Mouse (Mus musculus) small intestine, adult 2 months (tissue): ENCODE data around the gene Map1b. TPM values are rescaled to one million over a fixed set of nuclear protein-coding genes. Genes with fewer than 3 reads are reported as not detected.

Experiments used
- H3K27ac ChIP-seq: fragments of 200-500 bp; 2 replicates; pipeline ENCODE4 v1.5.1; 2012; ENCODE audit warnings: low read depth, low read length, control low read depth, inconsistent platforms; ENCODE audit not compliant: insufficient read depth
- H3K27me3 ChIP-seq: fragments of 200-500 bp; 2 replicates; pipeline ENCODE4 v1.6.1; 2012; ENCODE audit warnings: mild to moderate bottlenecking, moderate library complexity, low read length, inconsistent platforms; ENCODE audit not compliant: control insufficient read depth, insufficient read depth
- H3K36me3 ChIP-seq: fragments of 200-500 bp; 2 replicates; pipeline ENCODE4 v1.6.1; 2012; ENCODE audit warnings: mild to moderate bottlenecking, low read length, control low read depth, inconsistent platforms; ENCODE audit not compliant: control insufficient read depth, insufficient read depth
- H3K4me1 ChIP-seq: fragments of 200-500 bp; 2 replicates; pipeline ENCODE4 v1.6.1; 2012; ENCODE audit warnings: low read length, inconsistent platforms, mixed read lengths; ENCODE audit not compliant: control insufficient read depth, insufficient read depth, insufficient read length
- H3K4me3 ChIP-seq: fragments of 200-500 bp; 2 replicates; pipeline ENCODE4 v1.5.1; 2012; ENCODE audit warnings: low read depth, mild to moderate bottlenecking, control low read depth, inconsistent platforms, low read length, moderate library complexity
- CTCF ChIP-seq: fragments of 200-500 bp; IDR thresholded peaks from 2 replicates; pipeline ENCODE4 v1.5.1; 2012; ENCODE audit warnings: low read depth, mild to moderate bottlenecking, control low read depth, inconsistent platforms, low read length, moderate library complexity, mixed read lengths; ENCODE audit not compliant: insufficient replicate concordance, insufficient read length; ENCODE audit errors: extremely low read depth
- POLR2A ChIP-seq: fragments of 200-500 bp; IDR thresholded peaks from 2 replicates; pipeline ENCODE4 v1.6.1; 2012; ENCODE audit warnings: low read depth, mild to moderate bottlenecking, control low read depth, inconsistent platforms, low read length, moderate library complexity
- WGBS: fragments of 180-500 bp; shearing (Covaris S2); methylation state at CpG from one replicate; pipeline ENCODE4 v1.1.7; 2018; 5-methylcytosine and 5-hydroxymethylcytosine counted together
- polyA plus RNA-seq: library from polyadenylated mRNA; depleted of rRNA; stranded (reverse); fragments of >200 nt; gene quantifications from 2 replicates; pipeline ENCODE4 v1.2.3, GENCODE M21; 2012

Gene Map1b
- polyA plus RNA-seq, 1 experiment = 0.74 TPM

- Histone ChIP-seq H3K4me1 (no peaks in the 10 kb centered on the region), H3K27ac (no peak overlapping the region), H3K4me3 (no peak overlapping the region), H3K36me3 (peaks cover 31% of the 10 kb centered on the region), H3K27me3 (no peaks in the 10 kb centered on the region)
- 87% methylated on average over 13 of the region's 13 CpGs for WGBS
- TF ChIP-seq POLR2A = no peak
- TF ChIP-seq CTCF = no peak
These were observed 102.6 kb downstream of the Map1b start for GRCm38 (mm10) chr13:99413481-99414351.

- Histone ChIP-seq H3K36me3 (peaks cover 33% of the 10 kb centered on the region), H3K27ac (no peak overlapping the region), H3K27me3 (no peaks in the 10 kb centered on the region), H3K4me3 (no peak overlapping the region), H3K4me1 (no peaks in the 10 kb centered on the region)
- no peak for TF ChIP-seq CTCF
- TF ChIP-seq POLR2A = no peak
- 65% methylated on average over 11 of the region's 11 CpGs for WGBS
These were observed 103.8 kb downstream of the Map1b start for GRCm38 (mm10) chr13:99412477-99413080.

GRCm38 (mm10) chr13:99411761-99412160, 104.6 kb downstream of the Map1b start:
- H3K4me3 ChIP-seq = no peak overlapping the region
- peaks cover 36% of the 10 kb centered on the region for H3K36me3 ChIP-seq
- H3K27me3 ChIP-seq = no peaks in the 10 kb centered on the region
- H3K4me1 ChIP-seq = no peaks in the 10 kb centered on the region
- TF ChIP-seq CTCF (no peak), POLR2A (no peak)
- no peak overlapping the region for H3K27ac ChIP-seq
- WGBS = 93% methylated on average over 3 of the region's 3 CpGs

- no peak overlapping the region for H3K27ac ChIP-seq
- TF ChIP-seq POLR2A (no peak), CTCF (no peak)
- 80% methylated on average over 14 of the region's 14 CpGs for WGBS
- peaks cover 36% of the 10 kb centered on the region for H3K36me3 ChIP-seq
- H3K4me3 ChIP-seq = no peak overlapping the region
- no peaks in the 10 kb centered on the region for H3K4me1 ChIP-seq
- H3K27me3 ChIP-seq = no peaks in the 10 kb centered on the region
These were observed 105.5 kb downstream of the Map1b start for GRCm38 (mm10) chr13:99410611-99411515.

GRCm38 (mm10) chr13:99409216-99409615, 107.1 kb downstream of the Map1b start:
- Histone ChIP-seq H3K4me1 (no peaks in the 10 kb centered on the region), H3K36me3 (peaks cover 31% of the 10 kb centered on the region), H3K27me3 (no peaks in the 10 kb centered on the region), H3K27ac (no peak overlapping the region), H3K4me3 (no peak overlapping the region)
- 81% methylated on average over 2 of the region's 2 CpGs for WGBS
- TF ChIP-seq POLR2A = no peak
- TF ChIP-seq CTCF = no peak

- no peaks in the 10 kb centered on the region for H3K4me1 ChIP-seq
- H3K4me3 ChIP-seq = no peak overlapping the region
- H3K36me3 ChIP-seq = peaks cover 14% of the 10 kb centered on the region
- no peak overlapping the region for H3K27ac ChIP-seq
- no peak for TF ChIP-seq CTCF
- no peak for TF ChIP-seq POLR2A
- no peaks in the 10 kb centered on the region for H3K27me3 ChIP-seq
- WGBS = 75% methylated on average over 4 of the region's 4 CpGs
These were observed 117.0 kb downstream of the Map1b start for GRCm38 (mm10) chr13:99399373-99399772.
